Mouse (Mus musculus) C2C12 (cell line): ENCODE data around the gene Ttc4.

Experiments used
- CTCF ChIP-seq: IDR thresholded peaks from one replicate; pipeline ENCODE4 v1.5.1; 2011; ENCODE audit not compliant: control insufficient read depth, insufficient read depth, insufficient read length
- FOSL1 ChIP-seq: IDR thresholded peaks from one replicate; pipeline ENCODE4 v1.8.0; 2011; ENCODE audit warnings: mild to moderate bottlenecking, low read length; ENCODE audit not compliant: poor library complexity, insufficient read depth, severe bottlenecking
- USF1 ChIP-seq: IDR thresholded peaks from one replicate; pipeline ENCODE4 v1.6.1; 2011; ENCODE audit warnings: low read depth, mild to moderate bottlenecking, control low read depth, moderate library complexity

- TF ChIP-seq CTCF, result no peak
- TF ChIP-seq USF1, result no peak
- TF ChIP-seq FOSL1, result no peak
Measured at GRCm38 (mm10) chr4:106693841-106694430, 15.2 kb upstream of the Ttc4 start.
